In genomic region chr16:23102340-23103037, GRCm38 (mm10) we compare ENCODE assay signal across 8 mouse cellular contexts. TPM values are rescaled to one million over a fixed set of nuclear protein-coding genes. Genes with fewer than 3 reads are reported as not detected.
A peak's percentile ranks its signal among the peaks of the same experiment; 100 is the strongest.
DNase-seq lines count a peak whose midpoint lies in the region; ATAC-seq lines count a peak whose summit lies in the region.

No protein-coding gene starts in this region.

- H3K27me3 ChIP-seq in hindbrain, embryonic 16.5 days (replicated peaks; ENCODE audit: control insufficient read depth, insufficient read depth, low read length) = peaks cover 4% of the 10 kb centered on the region
- peaks cover 12% of the 10 kb centered on the region for H3K27me3 ChIP-seq in midbrain, embryonic 15.5 days (replicated peaks)

- peak; percentile 38 for DNase-seq in embryo, embryonic 10 days (ENCODE audit: low spot score)
- no peak for DNase-seq in embryo, embryonic 10.5 days (ENCODE audit: low spot score)
- peak; percentile 95 for DNase-seq in ZHBTc4 (ENCODE audit: low read depth, low spot score)
- DNase-seq in right cerebral cortex, adult 18-20 months = no peak
- DNase-seq in spleen, adult 18-20 months = no peak
- DNase-seq in natural killer cell, adult 2 months (ENCODE audit: low spot score in 2 of 2) = no peak

- no peaks in the 10 kb centered on the region for H3K36me3 ChIP-seq in hindbrain, embryonic 16.5 days (ENCODE audit: control insufficient read depth, insufficient read depth, low read length)
- no peaks in the 10 kb centered on the region for H3K36me3 ChIP-seq in midbrain, embryonic 15.5 days (replicated peaks)

- peak overlapping the region; percentile 44 for H3K4me2 ChIP-seq in hindbrain, embryonic 16.5 days (ENCODE audit: low read length)
- H3K4me2 ChIP-seq in midbrain, embryonic 15.5 days = peak overlapping the region; percentile 23

- H3K27ac ChIP-seq in hindbrain, embryonic 16.5 days (ENCODE audit: low read depth, low read length) = no peak overlapping the region
- no peak overlapping the region for H3K27ac ChIP-seq in midbrain, embryonic 15.5 days

- 15% methylated on average over 15 of the region's 15 CpGs for WGBS in hindbrain, embryonic 16.5 days
- WGBS in midbrain, embryonic 15.5 days = 20% methylated on average over 15 of the region's 15 CpGs

- no peak for ATAC-seq in hindbrain, embryonic 16.5 days
- ATAC-seq in midbrain, embryonic 15.5 days (replicated peaks) = no peak

- H3K9ac ChIP-seq in hindbrain, embryonic 16.5 days (ENCODE audit: low read depth, low read length) = no peak overlapping the region
- no peak overlapping the region for H3K9ac ChIP-seq in midbrain, embryonic 15.5 days

- peak overlapping the region; percentile 13; the same call in 1 of the 2 replicates for H3K4me3 ChIP-seq in hindbrain, embryonic 16.5 days (ENCODE audit: low read length)
- H3K4me3 ChIP-seq in midbrain, embryonic 15.5 days = no peak overlapping the region

- no peaks in the 10 kb centered on the region for H3K9me3 ChIP-seq in hindbrain, embryonic 16.5 days (ENCODE audit: control insufficient read depth, low read length)
- no peaks in the 10 kb centered on the region for H3K9me3 ChIP-seq in midbrain, embryonic 15.5 days

- H3K4me1 ChIP-seq in hindbrain, embryonic 16.5 days (ENCODE audit: control insufficient read depth, insufficient read depth, low read depth, low read length) = peaks cover 11% of the 10 kb centered on the region
- peaks cover 14% of the 10 kb centered on the region for H3K4me1 ChIP-seq in midbrain, embryonic 15.5 days

RNA-seq across cellular contexts. Expression of gene Eif4a2, which starts 4.8 kb away (rescaled TPM):
- polyA plus RNA-seq in hindbrain, embryonic 16.5 days (2015; fragmentation: Nextera tagmentation; extraction: Ambion mirVana) = 334 and 357 TPM in 2 replicates
- polyA plus RNA-seq in midbrain, embryonic 15.5 days (2015; fragmentation: Nextera tagmentation; extraction: Ambion mirVana) = 323 and 336 TPM in 2 replicates

RNA-seq across cellular contexts. Expression of gene Rfc4, which starts 25.0 kb away (rescaled TPM):
- polyA plus RNA-seq in hindbrain, embryonic 16.5 days (2015; fragmentation: Nextera tagmentation; extraction: Ambion mirVana) = 38.5 and 39.1 TPM in 2 replicates
- 41.7 and 42.1 TPM in 2 replicates for polyA plus RNA-seq in midbrain, embryonic 15.5 days (2015; fragmentation: Nextera tagmentation; extraction: Ambion mirVana)

RNA-seq across cellular contexts. Expression of gene Adipoq, which starts 43.8 kb away (rescaled TPM):
- polyA plus RNA-seq in hindbrain, embryonic 16.5 days (2015; fragmentation: Nextera tagmentation; extraction: Ambion mirVana) = 0.32 TPM in 1 of 2 replicates, not detected in the other
- polyA plus RNA-seq in midbrain, embryonic 15.5 days (2015; fragmentation: Nextera tagmentation; extraction: Ambion mirVana) = not detected in 2 replicates

RNA-seq across cellular contexts. Expression of gene Kng1, which starts 44.8 kb away (rescaled TPM):
- polyA plus RNA-seq in hindbrain, embryonic 16.5 days (2015; fragmentation: Nextera tagmentation; extraction: Ambion mirVana) = 0.10 TPM in 1 of 2 replicates, not detected in the other
- polyA plus RNA-seq in midbrain, embryonic 15.5 days (2015; fragmentation: Nextera tagmentation; extraction: Ambion mirVana) = 0.55 TPM in 1 of 2 replicates, not detected in the other

Comparison
In these comparisons a context has a peak if more than half of its experiments do, and no peak if none do; other contexts are left out.
1. DNase-seq: peak in embryo, embryonic 10 days (single experiment) and ZHBTc4 (single experiment); none in embryo, embryonic 10.5 days (single experiment), right cerebral cortex, adult 18-20 months (single experiment), spleen, adult 18-20 months (0 of 2) and natural killer cell, adult 2 months (0 of 2).